Mouse (Mus musculus): ENCODE data around the gene Krt25. TPM values are rescaled to one million over a fixed set of nuclear protein-coding genes. Genes with fewer than 3 reads are reported as not detected.

Krt25 gene
- polyA plus RNA-seq (2015; fragmentation: Nextera tagmentation; extraction: Ambion mirVana): not detected in 2 replicates

- WGBS: 88% methylated on average over 11 of the region's 11 CpGs
- no peaks in the 10 kb centered on the region for H3K4me1 ChIP-seq
- ATAC-seq (ENCODE audit: insufficient number of reproducible peaks, low FRiP score, low TSS enrichment, low read depth): no peak
- no peak within 1 kb of the TSS for H3K4me3 ChIP-seq
- no peak within 1 kb of the TSS for H3K27ac ChIP-seq
- H3K9me3 ChIP-seq: no peaks in the 10 kb centered on the region
- no peaks in the 10 kb centered on the region for H3K36me3 ChIP-seq
- no peaks in the 10 kb centered on the region for H3K27me3 ChIP-seq
- no peak within 1 kb of the TSS for H3K9ac ChIP-seq
- H3K4me2 ChIP-seq: no peak within 1 kb of the TSS
Measured at GRCm38 (mm10) chr11:99322851-99323250, at the start of gene Krt25. Krt25 (minus strand) TSS chr11:99322951.

GRCm38 (mm10) chr11:99369853-99370451, 47.2 kb upstream of the Krt25 start:
- WGBS: 86% methylated on average over 8 of the region's 8 CpGs
- Histone ChIP-seq H3K4me3 (no peak overlapping the region), H3K9me3 (no peaks in the 10 kb centered on the region), H3K4me2 (no peak overlapping the region), H3K4me1 (no peaks in the 10 kb centered on the region), H3K27ac (no peak overlapping the region), H3K36me3 (no peaks in the 10 kb centered on the region), H3K9ac (no peak overlapping the region), H3K27me3 (no peaks in the 10 kb centered on the region)
- ATAC-seq (ENCODE audit: insufficient number of reproducible peaks, low FRiP score, low TSS enrichment, low read depth): no peak

GRCm38 (mm10) chr11:99369229-99369628, 46.5 kb upstream of the Krt25 start:
- no peaks in the 10 kb centered on the region for H3K4me1 ChIP-seq
- no peak for ATAC-seq (ENCODE audit: insufficient number of reproducible peaks, low FRiP score, low TSS enrichment, low read depth)
- H3K27ac ChIP-seq: no peak overlapping the region
- no peaks in the 10 kb centered on the region for H3K27me3 ChIP-seq
- 8% methylated on average over 3 of the region's 3 CpGs for WGBS
- H3K36me3 ChIP-seq: no peaks in the 10 kb centered on the region
- H3K9me3 ChIP-seq: no peaks in the 10 kb centered on the region
- no peak overlapping the region for H3K4me3 ChIP-seq
- no peak overlapping the region for H3K9ac ChIP-seq
- no peak overlapping the region for H3K4me2 ChIP-seq

GRCm38 (mm10) chr11:99366791-99367190, 44.0 kb upstream of the Krt25 start:
- Histone ChIP-seq H3K9ac (no peak overlapping the region), H3K36me3 (no peaks in the 10 kb centered on the region), H3K27ac (no peak overlapping the region), H3K9me3 (no peaks in the 10 kb centered on the region), H3K27me3 (no peaks in the 10 kb centered on the region), H3K4me1 (no peaks in the 10 kb centered on the region), H3K4me3 (no peak overlapping the region), H3K4me2 (no peak overlapping the region)
- 38% methylated on average over 10 of the region's 10 CpGs for WGBS
- no peak for ATAC-seq (ENCODE audit: insufficient number of reproducible peaks, low FRiP score, low TSS enrichment, low read depth)

- Histone ChIP-seq H3K4me1 (no peaks in the 10 kb centered on the region), H3K4me3 (no peak overlapping the region), H3K27me3 (no peaks in the 10 kb centered on the region), H3K4me2 (no peak overlapping the region), H3K36me3 (no peaks in the 10 kb centered on the region), H3K9me3 (no peaks in the 10 kb centered on the region), H3K27ac (no peak overlapping the region), H3K9ac (no peak overlapping the region)
- WGBS: 24% methylated on average over 9 of the region's 9 CpGs
- no peak for ATAC-seq (ENCODE audit: insufficient number of reproducible peaks, low FRiP score, low TSS enrichment, low read depth)
Measured at GRCm38 (mm10) chr11:99364412-99364811, 41.7 kb upstream of the Krt25 start.

- no peaks in the 10 kb centered on the region for H3K9me3 ChIP-seq
- ATAC-seq (ENCODE audit: insufficient number of reproducible peaks, low FRiP score, low TSS enrichment, low read depth): no peak
- no peaks in the 10 kb centered on the region for H3K36me3 ChIP-seq
- no peaks in the 10 kb centered on the region for H3K4me1 ChIP-seq
- H3K27me3 ChIP-seq: no peaks in the 10 kb centered on the region
- no peak overlapping the region for H3K27ac ChIP-seq
- WGBS: 74% methylated on average over 8 of the region's 8 CpGs
- H3K4me2 ChIP-seq: no peak overlapping the region
- H3K9ac ChIP-seq: no peak overlapping the region
- no peak overlapping the region for H3K4me3 ChIP-seq
Measured at GRCm38 (mm10) chr11:99361423-99361822, 38.7 kb upstream of the Krt25 start.

GRCm38 (mm10) chr11:99351004-99351403, 28.3 kb upstream of the Krt25 start, which contains the start of gene Krt27:
Krt27 (minus strand) TSS chr11:99351104.
- Histone ChIP-seq H3K9ac (no peak within 1 kb of the TSS), H3K4me1 (no peaks in the 10 kb centered on the region)

GRCm38 (mm10) chr11:99339299-99339847, 16.6 kb upstream of the Krt25 start:
- H3K9me3 ChIP-seq: no peaks in the 10 kb centered on the region
- H3K4me3 ChIP-seq: no peak overlapping the region
- H3K9ac ChIP-seq: no peak overlapping the region
- no peak for ATAC-seq (ENCODE audit: insufficient number of reproducible peaks, low FRiP score, low TSS enrichment, low read depth)
- no peaks in the 10 kb centered on the region for H3K36me3 ChIP-seq
- WGBS: 85% methylated on average over 11 of the region's 11 CpGs
- no peaks in the 10 kb centered on the region for H3K27me3 ChIP-seq
- no peak overlapping the region for H3K4me2 ChIP-seq
- H3K4me1 ChIP-seq: no peaks in the 10 kb centered on the region
- no peak overlapping the region for H3K27ac ChIP-seq

More at GRCm38 (mm10) chr11:99351004-99351403, 28.3 kb upstream of the Krt25 start, which contains the start of gene Krt27:
- WGBS: 75% methylated on average over 12 of the region's 12 CpGs
- Histone ChIP-seq H3K9me3 (no peaks in the 10 kb centered on the region), H3K36me3 (no peaks in the 10 kb centered on the region), H3K4me2 (no peak within 1 kb of the TSS), H3K27ac (no peak within 1 kb of the TSS), H3K27me3 (no peaks in the 10 kb centered on the region), H3K4me3 (no peak within 1 kb of the TSS)
- ATAC-seq (ENCODE audit: insufficient number of reproducible peaks, low FRiP score, low TSS enrichment, low read depth): no peak

GRCm38 (mm10) chr11:99337866-99338265, 15.1 kb upstream of the Krt25 start, which contains the start of gene Krt26:
Krt26 (minus strand) TSS chr11:99337966.
- 79% methylated on average over 11 of the region's 11 CpGs for WGBS
- H3K9me3 ChIP-seq: no peaks in the 10 kb centered on the region
- ATAC-seq (ENCODE audit: insufficient number of reproducible peaks, low FRiP score, low TSS enrichment, low read depth): no peak
- no peaks in the 10 kb centered on the region for H3K27me3 ChIP-seq
- H3K27ac ChIP-seq: no peak within 1 kb of the TSS
- no peak within 1 kb of the TSS for H3K4me3 ChIP-seq
- H3K36me3 ChIP-seq: no peaks in the 10 kb centered on the region
- no peak within 1 kb of the TSS for H3K4me2 ChIP-seq
- no peaks in the 10 kb centered on the region for H3K4me1 ChIP-seq
- H3K9ac ChIP-seq: no peak within 1 kb of the TSS

- no peak overlapping the region for H3K4me2 ChIP-seq
- H3K9me3 ChIP-seq: no peaks in the 10 kb centered on the region
- H3K9ac ChIP-seq: no peak overlapping the region
- H3K27ac ChIP-seq: no peak overlapping the region
- H3K27me3 ChIP-seq: no peaks in the 10 kb centered on the region
- no peaks in the 10 kb centered on the region for H3K36me3 ChIP-seq
- WGBS: 71% methylated on average over 13 of the region's 13 CpGs
- no peak for ATAC-seq (ENCODE audit: insufficient number of reproducible peaks, low FRiP score, low TSS enrichment, low read depth)
- no peaks in the 10 kb centered on the region for H3K4me1 ChIP-seq
- no peak overlapping the region for H3K4me3 ChIP-seq
Measured at GRCm38 (mm10) chr11:99333426-99333825, 10.7 kb upstream of the Krt25 start.

- H3K27me3 ChIP-seq: no peaks in the 10 kb centered on the region
- H3K36me3 ChIP-seq: no peaks in the 10 kb centered on the region
- no peaks in the 10 kb centered on the region for H3K4me1 ChIP-seq
- no peak overlapping the region for H3K4me3 ChIP-seq
- no peak for ATAC-seq (ENCODE audit: insufficient number of reproducible peaks, low FRiP score, low TSS enrichment, low read depth)
- no peak overlapping the region for H3K27ac ChIP-seq
- no peak overlapping the region for H3K4me2 ChIP-seq
- H3K9ac ChIP-seq: no peak overlapping the region
- 69% methylated on average over 2 of the region's 2 CpGs for WGBS
- H3K9me3 ChIP-seq: no peaks in the 10 kb centered on the region
Measured at GRCm38 (mm10) chr11:99329655-99330054, 6.9 kb upstream of the Krt25 start.

GRCm38 (mm10) chr11:99321094-99321493, 1.7 kb downstream of the Krt25 start:
- H3K4me3 ChIP-seq: no peak overlapping the region
- H3K36me3 ChIP-seq: no peaks in the 10 kb centered on the region
- WGBS: 88% methylated on average over 14 of the region's 14 CpGs
- ATAC-seq (ENCODE audit: insufficient number of reproducible peaks, low FRiP score, low TSS enrichment, low read depth): no peak
- no peaks in the 10 kb centered on the region for H3K9me3 ChIP-seq
- H3K27me3 ChIP-seq: no peaks in the 10 kb centered on the region
- H3K27ac ChIP-seq: no peak overlapping the region
- H3K9ac ChIP-seq: no peak overlapping the region
- H3K4me2 ChIP-seq: no peak overlapping the region
- H3K4me1 ChIP-seq: no peaks in the 10 kb centered on the region
